Mouse (Mus musculus) MEL (cell line): ENCODE data around the gene Pcif1. TPM values are rescaled to one million over a fixed set of nuclear protein-coding genes. Genes with fewer than 3 reads are reported as not detected.

Experiments
- DNase-seq: peaks from one replicate; pipeline ENCODE4 v3.0.0; 2011; ENCODE audit warnings: low read depth, low spot score
- H3K27ac ChIP-seq: 2 replicates; pipeline ENCODE4 v1.5.1; 2012; ENCODE audit warnings: low read depth, mild to moderate bottlenecking, control low read depth, low read length, moderate library complexity; ENCODE audit not compliant: control insufficient read depth
- H3K27me3 ChIP-seq, 2 experiments: fragments of 150-350 bp in 1 of 2; sonication (generic) in 1 of 2; 2 replicates each; pipeline ENCODE4 v1.6.1; 2012; ENCODE audit warnings: low read length in 2 of 2, mild to moderate bottlenecking in 2 of 2, improper control_type of control experiment in 1 of 2, moderate library complexity in 1 of 2; ENCODE audit not compliant: insufficient read depth in 2 of 2, control insufficient read depth in 1 of 2
- H3K36me3 ChIP-seq, 2 experiments: 2 replicates each; pipeline ENCODE4 v1.6.1; 2012 to 2014; ENCODE audit warnings: low read length in 2 of 2, improper control_type of control experiment in 1 of 2, inconsistent platforms in 1 of 2, mild to moderate bottlenecking in 1 of 2; ENCODE audit not compliant: insufficient read depth in 2 of 2, control insufficient read depth in 1 of 2
- H3K4me1 ChIP-seq, 2 experiments: fragments of 150-350 bp in 1 of 2; sonication (generic) in 1 of 2; 2 replicates each; pipeline ENCODE4 v1.6.1; 2012; ENCODE audit warnings: low read length in 2 of 2, improper control_type of control experiment in 1 of 2, mild to moderate bottlenecking in 1 of 2; ENCODE audit not compliant: insufficient read depth in 2 of 2, control insufficient read depth in 1 of 2
- H3K4me3 ChIP-seq, 2 experiments: fragments of 150-350 bp in 1 of 2; sonication (generic) in 1 of 2; 2 replicates each; pipeline ENCODE4 v1.5.1; 2012; ENCODE audit warnings: low read depth in 2 of 2, low read length in 2 of 2, mild to moderate bottlenecking in 2 of 2, moderate library complexity in 2 of 2, control low read depth in 1 of 2, improper control_type of control experiment in 1 of 2; ENCODE audit not compliant: control insufficient read depth in 1 of 2, insufficient read depth in 1 of 2
- H3K79me2 ChIP-seq: 2 replicates; pipeline ENCODE4 v1.6.1; 2012; ENCODE audit warnings: mild to moderate bottlenecking, low read length, moderate library complexity; ENCODE audit not compliant: control insufficient read depth, poor library complexity, insufficient read depth
- H3K9ac ChIP-seq: 2 replicates; pipeline ENCODE4 v1.6.1; 2012; ENCODE audit warnings: low read depth, mild to moderate bottlenecking, control low read depth, low read length, moderate library complexity; ENCODE audit not compliant: control insufficient read depth, poor library complexity, severe bottlenecking
- H3K9me3 ChIP-seq: fragments of 150-350 bp; sonication (generic); replicated peaks from 2 replicates; pipeline ENCODE4 v1.6.1; 2012; ENCODE audit warnings: mild to moderate bottlenecking, low read length, improper control_type of control experiment, moderate library complexity; ENCODE audit not compliant: insufficient read depth
- CHD2 ChIP-seq: IDR thresholded peaks from 2 replicates; pipeline ENCODE4 v1.6.1; 2011; ENCODE audit warnings: low read length, improper control_type of control experiment
- CTCF ChIP-seq, 3 experiments: IDR thresholded peaks in 2 of 3; conservative IDR thresholded peaks in 1 of 3; 2 replicates each; pipeline ENCODE4 v1.5.1; 2011 to 2012; ENCODE audit warnings: low read length in 3 of 3, low read depth in 2 of 3, mild to moderate bottlenecking in 2 of 3, improper control_type of control experiment in 1 of 3, inconsistent platforms in 1 of 3, mixed read lengths in 1 of 3, moderate library complexity in 1 of 3; ENCODE audit not compliant: control insufficient read depth in 1 of 3, insufficient read depth in 1 of 3, poor library complexity in 1 of 3, severe bottlenecking in 1 of 3
- EP300 ChIP-seq, 2 experiments: IDR thresholded peaks; 2 replicates each; pipeline ENCODE4 v1.6.1; 2011; ENCODE audit warnings: improper control_type of control experiment in 2 of 2, low read length in 2 of 2, low read depth in 1 of 2, mild to moderate bottlenecking in 1 of 2
- ETS1 ChIP-seq: IDR thresholded peaks from 2 replicates; pipeline ENCODE4 v1.6.1; 2012; ENCODE audit warnings: low read depth, mild to moderate bottlenecking, inconsistent platforms, low read length, improper control_type of control experiment, moderate library complexity
- JUND ChIP-seq: IDR thresholded peaks from 2 replicates; pipeline ENCODE4 v1.6.1; 2011; ENCODE audit warnings: low read depth, mild to moderate bottlenecking, improper control_type of control experiment, low read length
- MAFK ChIP-seq: IDR thresholded peaks from 2 replicates; pipeline ENCODE4 v1.6.1; 2011; ENCODE audit warnings: low read depth, mild to moderate bottlenecking, low read length, improper control_type of control experiment, borderline replicate concordance
- MAX ChIP-seq: IDR thresholded peaks from 2 replicates; pipeline ENCODE4 v1.6.1; 2011; ENCODE audit warnings: low read length, improper control_type of control experiment
- MEF2A ChIP-seq: IDR thresholded peaks from 2 replicates; pipeline ENCODE4 v1.6.1; 2014; ENCODE audit warnings: low read depth, mild to moderate bottlenecking, inconsistent platforms, low read length, improper control_type of control experiment; ENCODE audit not compliant: poor library complexity, insufficient replicate concordance, severe bottlenecking; ENCODE audit errors: extremely low read depth
- MXI1 ChIP-seq: IDR thresholded peaks from 2 replicates; pipeline ENCODE4 v1.6.1; 2011; ENCODE audit warnings: mild to moderate bottlenecking, low read depth, low read length, improper control_type of control experiment
- NELFE ChIP-seq: IDR thresholded peaks from 2 replicates; pipeline ENCODE4 v1.6.1; 2011; ENCODE audit warnings: low read depth, low read length, improper control_type of control experiment
- POLR2AphosphoS5 ChIP-seq: IDR thresholded peaks from 2 replicates; pipeline ENCODE4 v1.6.1; 2012; ENCODE audit warnings: low read depth, borderline replicate concordance, mild to moderate bottlenecking, inconsistent platforms, low read length, moderate library complexity, mixed read lengths
- RAD21 ChIP-seq: IDR thresholded peaks from 2 replicates; pipeline ENCODE4 v1.6.1; 2011; ENCODE audit warnings: mild to moderate bottlenecking, low read depth, low read length, improper control_type of control experiment
- SIN3A ChIP-seq: IDR thresholded peaks from 2 replicates; pipeline ENCODE4 v1.6.1; 2012; ENCODE audit warnings: low read length, improper control_type of control experiment, inconsistent platforms
- TCF12 ChIP-seq: IDR thresholded peaks from 2 replicates; pipeline ENCODE4 v1.6.1; 2014; ENCODE audit warnings: low read depth, mild to moderate bottlenecking, inconsistent platforms, low read length, improper control_type of control experiment, moderate library complexity
- UBTF ChIP-seq: IDR thresholded peaks from 2 replicates; pipeline ENCODE4 v1.6.1; 2012; ENCODE audit warnings: low read depth, mild to moderate bottlenecking, inconsistent platforms, low read length, improper control_type of control experiment, moderate library complexity, borderline replicate concordance; ENCODE audit not compliant: insufficient read depth
- ZNF384 ChIP-seq: IDR thresholded peaks from 2 replicates; pipeline ENCODE4 v1.6.1; 2012; ENCODE audit warnings: low read depth, mild to moderate bottlenecking, inconsistent platforms, low read length, improper control_type of control experiment
- polyA plus RNA-seq, 2 experiments: library from polyadenylated mRNA; stranded (reverse) in 1 of 2; unstranded in 1 of 2; fragments of >175 nt in 1 of 2; fragments of >200 nt in 1 of 2; gene quantifications; 2 replicates each; pipeline versions ENCODE4 v1.2.1 to v1.2.4; 2012; ENCODE audit warnings: low replicate concordance in 2 of 2, low read depth in 1 of 2; ENCODE audit not compliant: insufficient read length in 2 of 2, insufficient read depth in 1 of 2, missing spikeins in 1 of 2
- total RNA-seq: library from RNA; depleted of rRNA; stranded (reverse); fragments of 300-350 nt; gene quantifications from 2 replicates; pipeline ENCODE4 v1.2.3, GENCODE M21; 2012

The Pcif1 gene
- total and polyA plus RNA-seq, 3 experiments, result 46.8 to 118 TPM; not detected in 1

GRCm38 (mm10) chr2:164907511-164907910, 28.4 kb downstream of the Pcif1 start:
- Histone ChIP-seq H3K27ac (no peak overlapping the region), H3K27me3 (no peaks in the 10 kb centered on the region), H3K4me1 (peaks cover 0 to 11% of the 10 kb centered on the region in 2 experiments), H3K36me3 (peaks cover 3 to 10% of the 10 kb centered on the region in 2 experiments), H3K4me3 (no peak overlapping the region), H3K9ac (no peak overlapping the region), H3K9me3 (no peaks in the 10 kb centered on the region), H3K79me2 (peaks cover 25% of the 10 kb centered on the region)
- TF ChIP-seq CTCF (IDR thresholded peaks at IDR 0.05 in 2 of 3, conservative IDR thresholded peaks at IDR 0.05 in 1 of 3; ENCODE audit: control insufficient read depth in 1 of 3, insufficient read depth in 1 of 3, low read depth in 2 of 3, low read length in 3 of 3, poor library complexity in 1 of 3, severe bottlenecking in 1 of 3) (no peak), MAFK (no peak), MAX (no peak), MEF2A (no peak), TCF12 (no peak), UBTF (no peak), ETS1 (no peak), RAD21 (no peak)
- no peak for DNase-seq

- Histone ChIP-seq H3K4me1 (peaks cover 0 to 15% of the 10 kb centered on the region in 2 experiments), H3K27ac (no peak overlapping the region), H3K27me3 (no peaks in the 10 kb centered on the region), H3K9me3 (no peaks in the 10 kb centered on the region), H3K4me3 (no peak overlapping the region), H3K36me3 (peaks cover 8 to 10% of the 10 kb centered on the region in 2 experiments), H3K79me2 (peaks cover 25% of the 10 kb centered on the region), H3K9ac (no peak overlapping the region)
- DNase-seq, result no peak
- TF ChIP-seq MAFK (no peak), JUND (no peak), MAX (no peak), CHD2 (no peak), SIN3A (no peak), POLR2AphosphoS5 (no peak), NELFE (no peak), RAD21 (no peak), ZNF384 (no peak), EP300 (IDR thresholded peaks at IDR 0.05; ENCODE audit: low read depth in 1 of 2, low read length in 2 of 2) (no peak), ETS1 (no peak), MXI1 (no peak)
These were observed 28.9 kb downstream of the Pcif1 start for GRCm38 (mm10) chr2:164908011-164908410.
